9 mouse cellular contexts compared by ENCODE assay signal in genomic region chr12:119026311-119026710, GRCm38 (mm10).
DNase-seq lines count a peak whose midpoint lies in the region; ATAC-seq and TF ChIP-seq lines count a peak whose summit lies in the region.
"Had no signal": no experiment of that assay in that cellular context is flagged by ENCODE, and none has a peak within 500 bp of the region (broad histone marks: within the 10 kb centered on the region; RNA-seq: fewer than 3 reads in every experiment).

No protein-coding gene starts in this region.

- H3K9me3 ChIP-seq in liver, postnatal 0 days (ENCODE audit: low read length), result no peaks in the 10 kb centered on the region
- H3K9me3 ChIP-seq: heart, embryonic 15.5 days had no signal

- H3K4me2 ChIP-seq in liver, postnatal 0 days (ENCODE audit: low read depth, low read length), result no peak overlapping the region
- H3K4me2 ChIP-seq: heart, embryonic 15.5 days had no signal

- H3K27me3 ChIP-seq in liver, postnatal 0 days (ENCODE audit: insufficient read depth, low read length), result no peaks in the 10 kb centered on the region
- H3K27me3 ChIP-seq: heart, embryonic 15.5 days had no signal

- no peak overlapping the region for H3K27ac ChIP-seq in liver, postnatal 0 days (ENCODE audit: low read depth)
- H3K27ac ChIP-seq: heart, embryonic 15.5 days had no signal

- no peaks in the 10 kb centered on the region for H3K36me3 ChIP-seq in liver, postnatal 0 days (replicated peaks; ENCODE audit: insufficient read depth, low read length)
- H3K36me3 ChIP-seq: heart, embryonic 15.5 days had no signal

- H3K9ac ChIP-seq in liver, postnatal 0 days (replicated peaks), result no peak overlapping the region
- H3K9ac ChIP-seq: heart, embryonic 15.5 days had no signal

- DNase-seq in cerebellum, postnatal 14 days, result peak; percentile 53 to 65
- DNase-seq in cerebellum, adult 8-10 months, result no peak
- DNase-seq in ovary, postnatal 36 days (ENCODE audit: low spot score), result peak; percentile 29
- no peak for DNase-seq in ovary, adult 18-20 months (ENCODE audit: low spot score)
- DNase-seq in liver, postnatal 0 days, result peak; percentile 47
- DNase-seq in right cerebral cortex, postnatal 4 days, result peak; percentile 54

- no peak for TF ChIP-seq EP300 in liver, postnatal 0 days (IDR thresholded peaks at IDR 0.05; ENCODE audit: low read depth)

- no peak overlapping the region for H3K4me3 ChIP-seq in liver, postnatal 0 days (ENCODE audit: low read depth, low read length)
- H3K4me3 ChIP-seq: heart, embryonic 15.5 days had no signal

- H3K4me1 ChIP-seq in liver, postnatal 0 days (ENCODE audit: insufficient read depth), result no peaks in the 10 kb centered on the region

- WGBS in liver, postnatal 0 days (ENCODE audit: insufficient replicate concordance), result 45% methylated on average over 1 of the region's 1 CpGs

- TF ChIP-seq CTCF in liver, postnatal 0 days (IDR thresholded peaks at IDR 0.05; ENCODE audit: low read depth), result peak; percentile 75

- ATAC-seq in common myeloid progenitor, adult 5-6 weeks (replicated peaks; ENCODE audit: low read depth, poor library complexity, severe bottlenecking), result peak; percentile 98
- ATAC-seq in hematopoietic stem cell, adult 5-6 weeks (replicated peaks in 1 of 2; ENCODE audit: insufficient read depth in 1 of 2, low FRiP score in 2 of 2, low TSS enrichment in 1 of 2, low read depth in 1 of 2, poor library complexity in 2 of 2, severe bottlenecking in 2 of 2), result peak; percentile 53 to 56; a peak in 2 of 4 replicates
- ATAC-seq in liver, postnatal 0 days, result no peak

Comparison
In these comparisons a context has a peak if more than half of its experiments do, and no peak if none do; other contexts are left out.
1. DNase-seq: peak in cerebellum, postnatal 14 days (2 of 2), ovary, postnatal 36 days (single experiment), liver, postnatal 0 days (single experiment) and right cerebral cortex, postnatal 4 days (single experiment); none in cerebellum, adult 8-10 months (single experiment) and ovary, adult 18-20 months (single experiment).